ENCODE assay signal across 1 mouse cellular context in the genomic region with DNA sequence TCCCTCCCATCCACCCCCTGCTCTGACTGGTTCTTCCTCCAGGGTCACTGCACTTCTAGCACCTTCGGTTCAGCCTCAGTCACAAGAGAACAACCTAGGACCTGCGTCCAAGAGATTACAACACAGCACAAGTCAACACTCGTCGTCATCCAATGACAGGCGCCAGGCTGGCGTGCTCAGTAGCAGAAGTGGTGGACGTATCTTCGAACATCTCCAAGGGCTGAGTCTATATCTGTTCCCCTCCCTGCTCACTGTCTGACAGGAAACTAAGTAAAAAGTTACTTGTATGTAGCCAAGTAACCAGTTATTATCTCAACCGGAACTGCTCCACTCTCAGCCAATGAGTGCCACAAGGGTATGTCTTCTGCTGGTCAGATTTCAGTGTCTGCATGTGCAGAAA.
TF ChIP-seq lines count a peak whose summit lies in the region.

No protein-coding gene starts in this region.

TF ChIP-seq in MEL, 35 proteins besides CTCF, POLR2A, EP300 and RAD21 (continued from another document):
- TF ChIP-seq USF2 (IDR thresholded peaks at IDR 0.05; ENCODE audit: borderline replicate concordance in 1 of 2, insufficient read depth in 1 of 2, low read depth in 1 of 2, low read length in 2 of 2) (no peak), NRF1 (IDR thresholded peaks at IDR 0.05; ENCODE audit: insufficient read depth, low read depth, low read length, poor library complexity, severe bottlenecking) (peak; percentile 17; the same call in 1 of the 2 replicates), MEF2A (IDR thresholded peaks at IDR 0.05; ENCODE audit: extremely low read depth, insufficient replicate concordance, low read depth, low read length, poor library complexity, severe bottlenecking) (peak; percentile 31; the same call in 1 of the 2 replicates), RCOR1 (IDR thresholded peaks at IDR 0.05; ENCODE audit: low read depth, low read length) (peak; percentile 98), POLR2AphosphoS5 (IDR thresholded peaks at IDR 0.05; ENCODE audit: borderline replicate concordance, low read depth, low read length) (no peak), USF1 (IDR thresholded peaks at IDR 0.05; ENCODE audit: low read depth, low read length) (no peak), MXI1 (IDR thresholded peaks at IDR 0.05; ENCODE audit: low read depth, low read length) (no peak), ZMIZ1 (IDR thresholded peaks at IDR 0.05; ENCODE audit: low read depth, low read length) (no peak), BHLHE40 (IDR thresholded peaks at IDR 0.05; ENCODE audit: borderline replicate concordance, low read depth, low read length) (peak; percentile 76; the same call in 1 of the 2 replicates), ZNF384 (IDR thresholded peaks at IDR 0.05; ENCODE audit: low read depth, low read length) (no peak; the same call in none of the 2 replicates), SIN3A (IDR thresholded peaks at IDR 0.05; ENCODE audit: low read length) (peak; percentile 60; the same call in 1 of the 2 replicates), ELF1 (IDR thresholded peaks at IDR 0.05; ENCODE audit: low read depth, low read length) (peak; percentile 68), UBTF (IDR thresholded peaks at IDR 0.05; ENCODE audit: borderline replicate concordance, insufficient read depth, low read depth, low read length) (no peak), NELFE (IDR thresholded peaks at IDR 0.05; ENCODE audit: low read depth, low read length) (peak; percentile 23; the same call in 1 of the 2 replicates)
